Mouse (Mus musculus): ENCODE measurements around the gene Ccnb2.

Ccnb2 gene

GRCm38 (mm10) chr9:70384494-70384893 is 36.9 kb downstream of the Ccnb2 start:
- DNase-seq (ENCODE audit: low spot score in 2 of 2), result no peak

GRCm38 (mm10) chr9:70383750-70384149 is 37.6 kb downstream of the Ccnb2 start:
- DNase-seq (ENCODE audit: low spot score in 2 of 2), result no peak

GRCm38 (mm10) chr9:70382091-70382490 is 39.3 kb downstream of the Ccnb2 start:
- no peak for DNase-seq (ENCODE audit: low spot score in 2 of 2)

- DNase-seq (ENCODE audit: low spot score in 2 of 2), result no peak
Measured at GRCm38 (mm10) chr9:70379502-70380467, 41.6 kb downstream of the Ccnb2 start.

GRCm38 (mm10) chr9:70371638-70372037 is 49.7 kb downstream of the Ccnb2 start:
- DNase-seq (ENCODE audit: low spot score in 2 of 2), result no peak

- no peak for DNase-seq (ENCODE audit: low spot score in 2 of 2)
Measured at GRCm38 (mm10) chr9:70366898-70367297, 54.4 kb downstream of the Ccnb2 start.

GRCm38 (mm10) chr9:70365915-70366314 is 55.4 kb downstream of the Ccnb2 start:
- DNase-seq (ENCODE audit: low spot score in 2 of 2), result no peak

- DNase-seq (ENCODE audit: low spot score in 2 of 2), result no peak
Measured at GRCm38 (mm10) chr9:70364741-70365140, 56.6 kb downstream of the Ccnb2 start.

- DNase-seq (ENCODE audit: low spot score in 2 of 2), result no peak
Measured at GRCm38 (mm10) chr9:70359402-70360131, 61.8 kb downstream of the Ccnb2 start.
